Mouse (Mus musculus): ENCODE results near the gene Ssna1. TPM values are rescaled to one million over a fixed set of nuclear protein-coding genes. Genes with fewer than 3 reads are reported as not detected.

Gene Ssna1
- polyA plus RNA-seq, 1 experiment from 2014 or later: 190 TPM

DNA sequence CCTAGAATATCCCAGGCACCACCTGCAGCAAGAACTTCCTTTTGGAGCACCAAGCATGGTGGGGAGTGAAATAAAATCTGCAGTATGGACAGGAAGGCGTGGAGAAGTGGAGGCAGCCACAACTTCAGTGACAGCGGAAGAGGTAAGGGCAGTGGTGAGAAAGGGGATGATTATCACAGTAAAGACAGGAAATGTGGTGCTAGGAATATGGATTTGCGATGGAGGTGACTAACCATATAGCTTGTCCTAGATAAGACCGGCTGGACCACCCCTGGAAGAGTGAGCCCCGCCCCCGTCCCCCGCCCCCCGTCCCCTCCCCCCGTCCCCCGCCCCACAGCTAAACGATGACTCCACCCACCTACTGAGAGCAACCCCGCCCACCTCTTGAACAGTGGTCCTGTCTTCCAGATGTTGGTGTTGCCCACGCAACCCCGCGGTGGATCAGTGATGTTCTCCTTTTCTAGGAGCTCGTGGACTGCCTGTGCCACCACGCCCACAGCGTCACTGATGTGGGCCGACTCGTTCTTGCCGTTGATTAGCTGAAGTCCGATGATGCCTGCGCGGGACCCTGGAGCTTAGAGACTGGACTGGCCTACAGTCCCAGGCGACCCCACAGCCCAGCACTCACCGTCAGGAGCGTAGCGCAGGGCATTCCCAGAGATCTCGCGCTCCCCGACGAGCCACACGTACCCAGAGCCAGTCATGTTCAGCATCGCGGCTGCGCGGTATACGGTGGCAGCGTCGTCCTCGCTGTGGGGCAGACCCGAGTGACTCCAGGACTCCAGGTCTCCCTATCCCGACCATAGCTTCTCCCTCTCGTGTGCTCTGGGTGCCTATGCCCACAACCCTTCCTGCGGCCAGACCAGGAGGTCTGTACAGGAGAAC lies 32.7 kb upstream of the Ssna1 start:
- Histone ChIP-seq H3K27me3 (ENCODE audit: control insufficient read depth, insufficient read depth, low read length) (peaks cover 52% of the 10 kb centered on the region), H3K27ac (peak overlapping the region; percentile 11), H3K4me1 (replicated peaks; ENCODE audit: control insufficient read depth, insufficient read depth, low read length) (peaks cover 7% of the 10 kb centered on the region), H3K4me3 (replicated peaks; ENCODE audit: low read length) (peak overlapping the region; percentile 34), H3K9me3 (ENCODE audit: control insufficient read depth, low read length) (no peaks in the 10 kb centered on the region), H3K36me3 (replicated peaks; ENCODE audit: control insufficient read depth, insufficient read depth) (peaks cover 43% of the 10 kb centered on the region), H3K4me2 (replicated peaks) (peak overlapping the region; percentile 59), H3K9ac (peak overlapping the region; percentile 55)
- peak; percentile 63 for DNase-seq (ENCODE audit: low spot score)
- ATAC-seq (ENCODE audit: low FRiP score): peak; percentile 89
- 3% methylated on average over 45 of the region's 45 CpGs for WGBS

DNA sequence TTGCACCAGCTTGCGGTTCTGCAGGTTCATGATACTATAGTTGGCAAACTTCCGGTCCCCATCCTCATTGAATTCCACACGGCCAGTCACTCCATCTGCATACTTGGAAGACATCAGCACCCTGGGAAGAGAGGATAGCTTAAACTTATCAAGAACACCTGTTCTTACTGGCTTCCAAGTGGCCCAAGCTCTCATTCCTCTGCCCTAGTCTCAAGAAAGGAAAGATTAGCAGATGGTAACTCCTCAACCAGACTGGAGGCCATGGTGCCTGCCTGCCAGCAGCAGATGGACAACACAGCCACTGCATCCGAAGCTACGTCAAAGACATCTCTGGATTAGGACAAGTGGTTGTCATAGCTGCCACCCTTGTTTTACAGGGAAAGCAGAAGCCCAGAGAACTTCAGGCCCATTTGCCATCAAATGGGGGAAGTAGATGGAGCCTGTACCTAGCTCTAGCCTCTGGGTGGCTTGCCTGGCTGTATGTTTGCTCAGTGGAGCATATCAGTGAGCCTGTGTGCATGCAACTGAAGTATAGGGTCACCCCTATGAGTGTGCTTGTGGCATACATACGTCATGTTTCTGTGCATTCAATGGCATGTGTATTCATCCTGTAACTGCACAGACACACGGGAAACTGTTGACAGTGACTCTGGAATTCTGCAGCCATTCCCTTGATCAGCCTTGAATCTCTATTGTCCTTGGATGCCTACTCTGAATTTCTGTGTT lies 31.9 kb upstream of the Ssna1 start:
- peaks cover 43% of the 10 kb centered on the region for H3K27me3 ChIP-seq (ENCODE audit: control insufficient read depth, insufficient read depth, low read length)
- ATAC-seq (ENCODE audit: low FRiP score) (no peak), DNase-seq (ENCODE audit: low spot score) (no peak)
- no peak overlapping the region for H3K9ac ChIP-seq
- peak overlapping the region; percentile 34 for H3K4me3 ChIP-seq (replicated peaks; ENCODE audit: low read length)
- no peak overlapping the region for H3K27ac ChIP-seq
- H3K4me2 ChIP-seq (replicated peaks): peak overlapping the region; percentile 59
- no peaks in the 10 kb centered on the region for H3K9me3 ChIP-seq (ENCODE audit: control insufficient read depth, low read length)
- H3K36me3 ChIP-seq (replicated peaks; ENCODE audit: control insufficient read depth, insufficient read depth): peaks cover 35% of the 10 kb centered on the region
- WGBS: 69% methylated on average over 7 of the region's 7 CpGs
- peaks cover 7% of the 10 kb centered on the region for H3K4me1 ChIP-seq (replicated peaks; ENCODE audit: control insufficient read depth, insufficient read depth, low read length)

DNA sequence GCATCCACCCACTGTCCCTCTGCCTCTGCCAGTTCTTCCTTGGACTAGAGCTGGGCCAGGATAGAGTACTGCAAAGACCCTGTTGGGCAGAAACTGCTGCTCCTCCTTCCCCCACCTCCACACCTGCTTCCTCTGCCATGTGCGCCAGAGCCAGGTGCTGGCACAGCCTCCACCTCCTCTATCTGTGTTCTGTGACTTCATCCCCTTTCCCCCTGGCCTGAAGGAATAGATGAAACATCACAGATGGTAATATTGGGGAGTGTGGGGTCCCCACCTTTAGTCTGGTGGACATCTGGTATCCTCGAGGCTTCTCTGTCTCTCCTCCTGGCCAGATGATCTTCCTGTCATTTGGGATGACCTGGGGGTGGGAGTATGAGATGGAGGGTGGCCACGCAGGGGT lies 31.2 kb upstream of the Ssna1 start:
- Histone ChIP-seq H3K4me3 (replicated peaks; ENCODE audit: low read length) (no peak overlapping the region), H3K27me3 (ENCODE audit: control insufficient read depth, insufficient read depth, low read length) (peaks cover 37% of the 10 kb centered on the region), H3K9me3 (ENCODE audit: control insufficient read depth, low read length) (no peaks in the 10 kb centered on the region), H3K4me2 (replicated peaks) (no peak overlapping the region), H3K27ac (no peak overlapping the region), H3K4me1 (replicated peaks; ENCODE audit: control insufficient read depth, insufficient read depth, low read length) (peaks cover 7% of the 10 kb centered on the region), H3K36me3 (replicated peaks; ENCODE audit: control insufficient read depth, insufficient read depth) (peaks cover 28% of the 10 kb centered on the region), H3K9ac (no peak overlapping the region)
- ATAC-seq (ENCODE audit: low FRiP score) (no peak), DNase-seq (ENCODE audit: low spot score) (no peak)
- WGBS: 78% methylated on average over 3 of the region's 3 CpGs

DNA sequence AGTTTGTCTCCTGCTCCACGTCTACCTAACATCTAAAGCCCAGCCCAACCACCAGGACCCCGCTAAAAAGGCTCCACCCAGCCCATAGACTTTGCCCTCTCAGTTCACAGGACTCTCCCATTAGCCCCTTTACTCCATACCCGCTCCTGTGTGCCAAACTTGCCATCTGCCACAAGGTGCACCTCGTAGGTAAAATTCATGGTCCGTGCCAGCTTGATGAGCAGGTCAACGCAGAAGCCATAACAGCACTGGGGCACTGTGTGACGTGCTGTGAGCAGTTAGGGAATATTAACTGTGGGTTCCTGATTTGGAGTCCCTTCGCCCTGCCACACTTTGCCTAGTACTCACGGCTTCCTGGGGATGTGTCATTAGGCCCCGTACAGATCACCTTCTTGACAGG lies 25.8 kb upstream of the Ssna1 start:
- 86% methylated on average over 10 of the region's 10 CpGs for whole genome bisulfite sequencing
- no peak overlapping the region for H3K9ac ChIP-seq
- H3K4me1 ChIP-seq (replicated peaks; ENCODE audit: control insufficient read depth, insufficient read depth, low read length): no peaks in the 10 kb centered on the region
- ATAC-seq (ENCODE audit: low FRiP score): no peak
- peaks cover 36% of the 10 kb centered on the region for H3K36me3 ChIP-seq (replicated peaks; ENCODE audit: control insufficient read depth, insufficient read depth)
- DNase-seq (ENCODE audit: low spot score): no peak
- no peak overlapping the region for H3K27ac ChIP-seq
- H3K4me2 ChIP-seq (replicated peaks): no peak overlapping the region
- H3K4me3 ChIP-seq (replicated peaks; ENCODE audit: low read length): no peak overlapping the region
- H3K9me3 ChIP-seq (ENCODE audit: control insufficient read depth, low read length): no peaks in the 10 kb centered on the region
- peaks cover 36% of the 10 kb centered on the region for H3K27me3 ChIP-seq (ENCODE audit: control insufficient read depth, insufficient read depth, low read length)

DNA sequence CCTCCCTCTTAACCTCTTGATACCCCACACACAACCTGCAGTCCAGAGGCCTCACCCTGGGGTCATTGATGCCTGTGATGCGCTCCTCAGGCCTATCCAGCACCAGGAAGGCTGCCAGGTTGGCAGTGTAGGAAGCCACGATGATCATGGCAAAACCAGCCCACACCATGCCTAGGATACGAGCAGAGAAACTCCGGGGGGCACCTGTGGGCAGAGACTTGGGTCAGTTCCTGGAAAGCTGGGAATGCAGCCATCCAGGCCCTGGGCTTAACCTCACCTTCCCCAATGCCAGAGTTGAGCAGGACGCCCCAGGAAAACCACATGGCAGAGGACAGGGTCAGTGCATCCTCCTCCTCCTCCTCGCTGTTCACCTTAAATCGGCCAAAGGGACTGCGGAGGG lies 24.9 kb upstream of the Ssna1 start:
- 81% methylated on average over 8 of the region's 8 CpGs for WGBS
- H3K27me3 ChIP-seq (ENCODE audit: control insufficient read depth, insufficient read depth, low read length): peaks cover 41% of the 10 kb centered on the region

DNA sequence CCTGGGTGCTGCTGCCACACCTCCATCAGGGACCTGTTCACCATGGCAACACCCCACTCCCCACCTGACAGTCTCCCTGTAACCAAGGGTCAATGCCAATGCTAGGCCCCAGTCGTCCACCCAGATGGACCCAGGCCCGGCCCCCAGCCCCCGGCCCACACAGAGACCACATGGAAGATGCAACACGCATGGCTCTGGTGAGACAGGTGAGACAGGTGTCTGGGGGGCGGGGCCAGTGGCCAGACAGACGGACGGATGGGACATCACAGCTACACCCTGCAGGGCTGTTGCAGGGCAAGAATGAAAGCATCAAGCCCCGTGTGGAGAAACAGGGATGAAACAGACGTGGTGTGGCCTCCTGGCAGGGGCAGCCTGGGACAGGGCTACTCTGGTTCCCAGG lies 21.5 kb upstream of the Ssna1 start:
- H3K4me2 ChIP-seq (replicated peaks): no peak overlapping the region
- H3K9me3 ChIP-seq (ENCODE audit: control insufficient read depth, low read length): no peaks in the 10 kb centered on the region
- no peak overlapping the region for H3K27ac ChIP-seq
- DNase-seq (ENCODE audit: low spot score): no peak
- peaks cover 31% of the 10 kb centered on the region for H3K36me3 ChIP-seq (replicated peaks; ENCODE audit: control insufficient read depth, insufficient read depth)
- H3K27me3 ChIP-seq (ENCODE audit: control insufficient read depth, insufficient read depth, low read length): peaks cover 75% of the 10 kb centered on the region
- no peak for ATAC-seq (ENCODE audit: low FRiP score)
- no peak overlapping the region for H3K4me3 ChIP-seq (replicated peaks; ENCODE audit: low read length)
- peaks cover 21% of the 10 kb centered on the region for H3K4me1 ChIP-seq (replicated peaks; ENCODE audit: control insufficient read depth, insufficient read depth, low read length)
- H3K9ac ChIP-seq: no peak overlapping the region
- 71% methylated on average over 9 of the region's 9 CpGs for whole genome bisulfite sequencing

More for the DNA sequence above, 24.9 kb upstream of the Ssna1 start:
- H3K4me2 ChIP-seq (replicated peaks): no peak overlapping the region
- H3K4me3 ChIP-seq (replicated peaks; ENCODE audit: low read length): no peak overlapping the region
- ATAC-seq (ENCODE audit: low FRiP score) (no peak), DNase-seq (ENCODE audit: low spot score) (no peak)
- no peak overlapping the region for H3K27ac ChIP-seq
- H3K9ac ChIP-seq: no peak overlapping the region
- no peaks in the 10 kb centered on the region; the same call in 1 of the 2 replicates for H3K4me1 ChIP-seq (replicated peaks; ENCODE audit: control insufficient read depth, insufficient read depth, low read length)
- peaks cover 36% of the 10 kb centered on the region for H3K36me3 ChIP-seq (replicated peaks; ENCODE audit: control insufficient read depth, insufficient read depth)
- no peaks in the 10 kb centered on the region for H3K9me3 ChIP-seq (ENCODE audit: control insufficient read depth, low read length)

DNA sequence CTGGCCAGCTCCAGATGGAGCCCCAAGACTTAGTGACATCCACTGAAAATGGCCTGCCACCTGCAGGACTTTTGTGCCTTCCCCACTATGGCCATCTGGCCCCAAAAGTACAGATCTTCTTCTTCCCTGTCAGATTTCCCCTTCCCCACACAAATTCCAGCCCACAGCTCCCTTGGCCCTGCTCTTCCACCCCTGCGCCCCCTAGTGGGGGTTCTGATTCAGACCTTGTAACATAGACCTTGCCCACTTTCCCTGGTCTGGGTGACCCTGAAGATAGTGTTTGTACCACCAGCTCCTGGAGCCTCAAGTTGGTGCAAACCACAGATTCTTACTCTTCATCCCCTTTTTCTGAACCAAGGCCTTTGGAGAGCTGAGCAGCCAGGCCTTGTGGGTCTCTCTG lies 20.6 kb upstream of the Ssna1 start:
- H3K4me1 ChIP-seq (replicated peaks; ENCODE audit: control insufficient read depth, insufficient read depth, low read length): peaks cover 21% of the 10 kb centered on the region
- no peak overlapping the region for H3K27ac ChIP-seq
- no peaks in the 10 kb centered on the region for H3K9me3 ChIP-seq (ENCODE audit: control insufficient read depth, low read length)
- DNase-seq (ENCODE audit: low spot score) (peak; percentile 69), ATAC-seq (ENCODE audit: low FRiP score) (no peak)
- no peak overlapping the region for H3K4me2 ChIP-seq (replicated peaks)
- H3K27me3 ChIP-seq (ENCODE audit: control insufficient read depth, insufficient read depth, low read length): peaks cover 78% of the 10 kb centered on the region
- H3K4me3 ChIP-seq (replicated peaks; ENCODE audit: low read length): 0 out of 2 replicates have a peak overlapping the region, but pooled peaks have one; percentile 19
- peaks cover 31% of the 10 kb centered on the region for H3K36me3 ChIP-seq (replicated peaks; ENCODE audit: control insufficient read depth, insufficient read depth)
- H3K9ac ChIP-seq: no peak overlapping the region
- WGBS: 6% methylated on average over 1 of the region's 1 CpGs

DNA sequence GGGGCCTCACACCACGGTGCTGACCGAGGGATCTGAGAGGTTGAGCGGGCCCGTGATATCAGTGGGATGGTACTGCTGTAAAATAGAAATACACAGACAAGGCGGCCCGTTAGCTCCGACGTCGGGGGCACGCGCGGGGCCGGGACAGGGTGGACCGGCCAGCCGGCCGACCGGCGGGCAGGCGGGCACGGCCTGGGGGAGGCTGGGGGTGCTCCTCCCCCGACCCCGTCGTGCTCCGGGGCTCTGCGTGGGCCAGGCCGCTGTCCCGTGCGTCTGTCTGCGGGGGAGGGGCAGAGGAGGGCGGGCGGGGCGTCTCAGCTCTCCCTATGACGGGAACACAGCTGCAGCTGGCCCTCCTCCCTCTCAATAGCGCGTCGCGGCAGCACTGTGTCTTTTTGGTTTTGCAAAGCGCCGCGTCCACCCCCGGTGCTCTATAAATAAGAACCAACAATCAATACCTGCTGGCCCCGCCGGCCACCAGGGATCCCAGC lies 19.9 kb upstream of the Ssna1 start:
- peak; percentile 1; the same call in 1 of the 2 replicates for ATAC-seq (ENCODE audit: low FRiP score)
- Histone ChIP-seq H3K9ac (no peak overlapping the region; the same call in 1 of the 2 replicates), H3K4me2 (replicated peaks) (peak overlapping the region; percentile 39), H3K9me3 (ENCODE audit: control insufficient read depth, low read length) (no peaks in the 10 kb centered on the region), H3K27ac (no peak overlapping the region), H3K36me3 (replicated peaks; ENCODE audit: control insufficient read depth, insufficient read depth) (peaks cover 27% of the 10 kb centered on the region; the same call in 1 of the 2 replicates), H3K4me1 (replicated peaks; ENCODE audit: control insufficient read depth, insufficient read depth, low read length) (peaks cover 21% of the 10 kb centered on the region), H3K4me3 (replicated peaks; ENCODE audit: low read length) (peak overlapping the region; percentile 19), H3K27me3 (ENCODE audit: control insufficient read depth, insufficient read depth, low read length) (peaks cover 72% of the 10 kb centered on the region)
- DNase-seq (ENCODE audit: low spot score): no peak
- 3% methylated on average over 41 of the region's 43 CpGs for WGBS

Measured in hindbrain, embryonic 14.5 days (tissue).